Mouse (Mus musculus) heart, embryonic 13.5 days (tissue): ENCODE results near the gene Spryd3. TPM values are rescaled to one million over a fixed set of nuclear protein-coding genes. Genes with fewer than 3 reads are reported as not detected.

ENCODE experiments used
- ATAC-seq: fragments of 200-750 bp; cut with Nextera tagmentation; 2 replicates; pipeline ENCODE4 v1.8.0; 2017; ENCODE audit warnings: moderate TSS enrichment; ENCODE audit not compliant: insufficient number of reproducible peaks, low FRiP score, low TSS enrichment; ENCODE audit errors: extremely low read depth
- H3K27ac ChIP-seq: fragments of 300-500 bp; sonication (generic); replicated peaks from 2 replicates; pipeline ENCODE4 v1.5.1; 2015; ENCODE audit warnings: moderate library complexity, mild to moderate bottlenecking, inconsistent platforms
- H3K27me3 ChIP-seq: fragments of 300-500 bp; sonication (generic); replicated peaks from 2 replicates; pipeline ENCODE4 v1.6.1; 2015; ENCODE audit warnings: mild to moderate bottlenecking, inconsistent platforms
- H3K36me3 ChIP-seq: fragments of 300-500 bp; sonication (generic); 2 replicates; pipeline ENCODE4 v1.6.1; 2015; ENCODE audit warnings: mild to moderate bottlenecking, inconsistent platforms
- H3K4me1 ChIP-seq: fragments of 300-500 bp; sonication (generic); 2 replicates; pipeline ENCODE4 v1.6.1; 2015; ENCODE audit warnings: inconsistent platforms
- H3K4me2 ChIP-seq: fragments of 300-500 bp; sonication (generic); 2 replicates; pipeline ENCODE4 v1.6.1; 2015; ENCODE audit warnings: inconsistent platforms, mild to moderate bottlenecking, moderate library complexity
- H3K4me3 ChIP-seq: fragments of 300-500 bp; sonication (generic); 2 replicates; pipeline ENCODE4 v1.5.1; 2015; ENCODE audit warnings: moderate library complexity, mild to moderate bottlenecking, inconsistent platforms
- H3K9ac ChIP-seq: fragments of 300-500 bp; sonication (generic); 2 replicates; pipeline ENCODE4 v1.6.1; 2015; ENCODE audit warnings: inconsistent platforms, mild to moderate bottlenecking, moderate library complexity
- H3K9me3 ChIP-seq: fragments of 300-500 bp; sonication (generic); 2 replicates; pipeline ENCODE4 v1.6.1; 2016; ENCODE audit warnings: inconsistent platforms
- WGBS: fragments of 180-500 bp; shearing (Covaris S2); methylation state at CpG from one replicate; pipeline ENCODE4 v1.1.7; 2015; ENCODE audit warnings: mixed read lengths; 5-methylcytosine and 5-hydroxymethylcytosine counted together
- polyA plus RNA-seq: library from polyadenylated mRNA; unstranded; fragments of >200 nt; fragmentation: Nextera tagmentation; extraction: Ambion mirVana; gene quantifications from 2 replicates; pipeline ENCODE4 v1.2.1, GENCODE M21; 2015

Gene Spryd3
- 19.5 and 20.0 TPM in 2 replicates for polyA plus RNA-seq

GRCm38 (mm10) chr15:102136129-102136758, at the start of gene Spryd3:
Gene Spryd3 (minus strand): TSS chr15:102136234.
- H3K4me1 ChIP-seq: peaks cover 21% of the 10 kb centered on the region
- peak within 1 kb of the TSS; percentile 66 for H3K4me3 ChIP-seq
- peaks cover 26% of the 10 kb centered on the region for H3K36me3 ChIP-seq
- WGBS: under 1% methylated on average over 50 of the region's 50 CpGs
- no peaks in the 10 kb centered on the region for H3K27me3 ChIP-seq
- peak; percentile 98 for ATAC-seq
- H3K4me2 ChIP-seq: peak within 1 kb of the TSS; percentile 77
- H3K9ac ChIP-seq: peak within 1 kb of the TSS; percentile 87
- H3K9me3 ChIP-seq: no peaks in the 10 kb centered on the region
- H3K27ac ChIP-seq: peak within 1 kb of the TSS; percentile 69

GRCm38 (mm10) chr15:102183076-102183475, 47.0 kb upstream of the Spryd3 start:
- ATAC-seq: no peak
- Histone ChIP-seq H3K36me3 (peaks cover 61% of the 10 kb centered on the region), H3K9ac (no peak overlapping the region), H3K27ac (no peak overlapping the region), H3K4me3 (no peak overlapping the region), H3K4me2 (no peak overlapping the region), H3K4me1 (peaks cover 3% of the 10 kb centered on the region; the same call in 1 of the 2 replicates), H3K27me3 (no peaks in the 10 kb centered on the region), H3K9me3 (no peaks in the 10 kb centered on the region)
- WGBS: 67% methylated on average over 3 of the region's 3 CpGs

- 86% methylated on average over 14 of the region's 14 CpGs for WGBS
- H3K4me3 ChIP-seq: no peak overlapping the region
- no peak overlapping the region for H3K9ac ChIP-seq
- no peaks in the 10 kb centered on the region for H3K9me3 ChIP-seq
- no peak for ATAC-seq
- no peaks in the 10 kb centered on the region for H3K27me3 ChIP-seq
- H3K4me2 ChIP-seq: no peak overlapping the region
- no peak overlapping the region for H3K27ac ChIP-seq
- no peaks in the 10 kb centered on the region for H3K4me1 ChIP-seq
- H3K36me3 ChIP-seq: peaks cover 53% of the 10 kb centered on the region
Observed at GRCm38 (mm10) chr15:102179924-102180323, 43.9 kb upstream of the Spryd3 start.

GRCm38 (mm10) chr15:102179106-102179505, 43.1 kb upstream of the Spryd3 start:
- no peak overlapping the region for H3K9ac ChIP-seq
- H3K36me3 ChIP-seq: peaks cover 52% of the 10 kb centered on the region
- WGBS: 67% methylated on average over 9 of the region's 9 CpGs
- no peak for ATAC-seq
- no peak overlapping the region for H3K4me3 ChIP-seq
- no peak overlapping the region for H3K27ac ChIP-seq
- H3K4me1 ChIP-seq: no peaks in the 10 kb centered on the region
- H3K27me3 ChIP-seq: no peaks in the 10 kb centered on the region
- H3K4me2 ChIP-seq: no peak overlapping the region
- H3K9me3 ChIP-seq: peaks cover 5% of the 10 kb centered on the region

- Histone ChIP-seq H3K36me3 (peaks cover 50% of the 10 kb centered on the region), H3K4me3 (no peak overlapping the region), H3K9me3 (peaks cover 9% of the 10 kb centered on the region), H3K4me2 (no peak overlapping the region), H3K27ac (no peak overlapping the region), H3K4me1 (no peaks in the 10 kb centered on the region), H3K27me3 (no peaks in the 10 kb centered on the region), H3K9ac (no peak overlapping the region)
- 15% methylated on average over 6 of the region's 6 CpGs for WGBS
- ATAC-seq: no peak
Observed at GRCm38 (mm10) chr15:102178279-102178678, 42.2 kb upstream of the Spryd3 start.

- H3K9ac ChIP-seq: no peak overlapping the region
- no peaks in the 10 kb centered on the region for H3K4me1 ChIP-seq
- WGBS: 85% methylated on average over 8 of the region's 8 CpGs
- ATAC-seq: no peak
- no peak overlapping the region for H3K27ac ChIP-seq
- peaks cover 48% of the 10 kb centered on the region for H3K36me3 ChIP-seq
- H3K4me3 ChIP-seq: no peak overlapping the region
- H3K27me3 ChIP-seq: no peaks in the 10 kb centered on the region
- H3K9me3 ChIP-seq: peaks cover 9% of the 10 kb centered on the region
- H3K4me2 ChIP-seq: no peak overlapping the region
Observed at GRCm38 (mm10) chr15:102177417-102177816, 41.4 kb upstream of the Spryd3 start.

GRCm38 (mm10) chr15:102176571-102177316, 40.7 kb upstream of the Spryd3 start:
- 71% methylated on average over 7 of the region's 7 CpGs for WGBS
- Histone ChIP-seq H3K4me1 (no peaks in the 10 kb centered on the region), H3K36me3 (peaks cover 44% of the 10 kb centered on the region), H3K9me3 (peaks cover 9% of the 10 kb centered on the region), H3K4me2 (no peak overlapping the region), H3K27ac (no peak overlapping the region), H3K27me3 (no peaks in the 10 kb centered on the region), H3K4me3 (no peak overlapping the region), H3K9ac (no peak overlapping the region)
- ATAC-seq: no peak

GRCm38 (mm10) chr15:102175736-102176319, 39.8 kb upstream of the Spryd3 start:
- Histone ChIP-seq H3K4me1 (no peaks in the 10 kb centered on the region), H3K4me3 (no peak overlapping the region), H3K27ac (no peak overlapping the region), H3K4me2 (no peak overlapping the region), H3K9ac (no peak overlapping the region), H3K9me3 (peaks cover 9% of the 10 kb centered on the region), H3K27me3 (no peaks in the 10 kb centered on the region), H3K36me3 (peaks cover 49% of the 10 kb centered on the region)
- 74% methylated on average over 16 of the region's 16 CpGs for WGBS
- no peak for ATAC-seq

- H3K27me3 ChIP-seq: no peaks in the 10 kb centered on the region
- no peak overlapping the region for H3K9ac ChIP-seq
- 81% methylated on average over 3 of the region's 3 CpGs for WGBS
- H3K4me3 ChIP-seq: no peak overlapping the region
- peaks cover 2% of the 10 kb centered on the region; the same call in 1 of the 2 replicates for H3K4me1 ChIP-seq
- ATAC-seq: no peak
- H3K9me3 ChIP-seq: peaks cover 9% of the 10 kb centered on the region
- H3K4me2 ChIP-seq: no peak overlapping the region
- peaks cover 40% of the 10 kb centered on the region for H3K36me3 ChIP-seq
- H3K27ac ChIP-seq: no peak overlapping the region
Observed at GRCm38 (mm10) chr15:102173581-102173980, 37.5 kb upstream of the Spryd3 start.

- H3K4me3 ChIP-seq: no peak overlapping the region
- no peak for ATAC-seq
- peaks cover 3% of the 10 kb centered on the region; the same call in 1 of the 2 replicates for H3K9me3 ChIP-seq
- WGBS: 63% methylated on average over 2 of the region's 2 CpGs
- peaks cover 9% of the 10 kb centered on the region for H3K36me3 ChIP-seq
- no peaks in the 10 kb centered on the region for H3K27me3 ChIP-seq
- no peak overlapping the region for H3K4me2 ChIP-seq
- H3K4me1 ChIP-seq: peaks cover 22% of the 10 kb centered on the region
- no peak overlapping the region for H3K27ac ChIP-seq
- H3K9ac ChIP-seq: no peak overlapping the region
Observed at GRCm38 (mm10) chr15:102169064-102169463, 33.0 kb upstream of the Spryd3 start.

- H3K36me3 ChIP-seq: peaks cover 5% of the 10 kb centered on the region; the same call in 1 of the 2 replicates
- H3K9me3 ChIP-seq: no peaks in the 10 kb centered on the region
- H3K4me3 ChIP-seq: no peak overlapping the region
- H3K27me3 ChIP-seq: no peaks in the 10 kb centered on the region
- WGBS: 33% methylated on average over 6 of the region's 6 CpGs
- no peak for ATAC-seq
- H3K9ac ChIP-seq: peak overlapping the region; percentile 37; the same call in 1 of the 2 replicates
- H3K27ac ChIP-seq: peak overlapping the region; percentile 69
- H3K4me2 ChIP-seq: no peak overlapping the region
- peaks cover 22% of the 10 kb centered on the region for H3K4me1 ChIP-seq
Observed at GRCm38 (mm10) chr15:102167620-102168021, 31.6 kb upstream of the Spryd3 start.
